Mouse (Mus musculus): ENCODE measurements around the gene Gtf2ird1. TPM values are rescaled to one million over a fixed set of nuclear protein-coding genes. Genes with fewer than 3 reads are reported as not detected.
"Not testable (repeated sequence)": the region's sequence is repeated elsewhere in the genome, so short reads cannot be mapped to it uniquely, and the experiment has no call there.

Gene Gtf2ird1
- polyA plus RNA-seq, 1 experiment from 2014 or later: 73.7 TPM

GRCm38 (mm10) chr5:134490465-134490864, 33.9 kb upstream of the Gtf2ird1 start:
- peaks cover 52% of the 10 kb centered on the region for H3K36me3 ChIP-seq
- 89% methylated on average over 12 of the region's 12 CpGs for WGBS

GRCm38 (mm10) chr5:134489583-134489982, 33.1 kb upstream of the Gtf2ird1 start:
- Histone ChIP-seq H3K4me3 (no peak overlapping the region), H3K36me3 (peaks cover 45% of the 10 kb centered on the region), H3K4me1 (replicated peaks) (0 out of 2 replicates have a peak, but pooled peaks cover 2% of the 10 kb centered on the region), H3K27me3 (no peaks in the 10 kb centered on the region), H3K9me3 (no peaks in the 10 kb centered on the region), H3K27ac (replicated peaks) (0 out of 2 replicates have a peak overlapping the region, but pooled peaks have one; percentile 25), H3K9ac (no peak overlapping the region), H3K4me2 (no peak overlapping the region)
- ATAC-seq (ENCODE audit: low FRiP score, low read depth): no peak
- 33% methylated on average over 9 of the region's 9 CpGs for WGBS

More at GRCm38 (mm10) chr5:134490465-134490864, 33.9 kb upstream of the Gtf2ird1 start:
- Histone ChIP-seq H3K4me3 (no peak overlapping the region), H3K27ac (replicated peaks) (no peak overlapping the region), H3K4me2 (no peak overlapping the region), H3K4me1 (replicated peaks) (0 out of 2 replicates have a peak, but pooled peaks cover 2% of the 10 kb centered on the region), H3K27me3 (no peaks in the 10 kb centered on the region), H3K9ac (no peak overlapping the region), H3K9me3 (no peaks in the 10 kb centered on the region)
- ATAC-seq (ENCODE audit: low FRiP score, low read depth): no peak

GRCm38 (mm10) chr5:134488596-134488995, 32.1 kb upstream of the Gtf2ird1 start:
- Histone ChIP-seq H3K27me3 (no peaks in the 10 kb centered on the region), H3K27ac (replicated peaks) (no peak overlapping the region), H3K36me3 (peaks cover 37% of the 10 kb centered on the region), H3K9me3 (no peaks in the 10 kb centered on the region), H3K4me1 (replicated peaks) (0 out of 2 replicates have a peak, but pooled peaks cover 2% of the 10 kb centered on the region), H3K9ac (no peak overlapping the region), H3K4me2 (no peak overlapping the region), H3K4me3 (no peak overlapping the region)
- WGBS: 85% methylated on average over 4 of the region's 4 CpGs
- ATAC-seq (ENCODE audit: low FRiP score, low read depth): no peak

GRCm38 (mm10) chr5:134488042-134488441, 31.5 kb upstream of the Gtf2ird1 start:
- no peaks in the 10 kb centered on the region for H3K27me3 ChIP-seq
- H3K4me3 ChIP-seq: no peak overlapping the region
- 58% methylated on average over 10 of the region's 10 CpGs for WGBS
- no peak for ATAC-seq (ENCODE audit: low FRiP score, low read depth)
- peaks cover 31% of the 10 kb centered on the region for H3K36me3 ChIP-seq
- H3K4me1 ChIP-seq (replicated peaks): 0 out of 2 replicates have a peak, but pooled peaks cover 2% of the 10 kb centered on the region
- H3K9me3 ChIP-seq: no peaks in the 10 kb centered on the region
- no peak overlapping the region for H3K9ac ChIP-seq
- no peak overlapping the region for H3K4me2 ChIP-seq
- H3K27ac ChIP-seq (replicated peaks): 0 out of 2 replicates have a peak overlapping the region, but pooled peaks have one; percentile 24

- 0 out of 2 replicates have a peak, but pooled peaks cover 2% of the 10 kb centered on the region for H3K4me1 ChIP-seq (replicated peaks)
- H3K4me3 ChIP-seq: no peak overlapping the region
- no peak overlapping the region for H3K4me2 ChIP-seq
- 63% methylated on average over 13 of the region's 13 CpGs for WGBS
- no peaks in the 10 kb centered on the region for H3K9me3 ChIP-seq
- no peak overlapping the region for H3K9ac ChIP-seq
- no peak overlapping the region for H3K27ac ChIP-seq (replicated peaks)
- H3K27me3 ChIP-seq: no peaks in the 10 kb centered on the region
- ATAC-seq (ENCODE audit: low FRiP score, low read depth): peak; percentile 31
- peaks cover 18% of the 10 kb centered on the region for H3K36me3 ChIP-seq
These were observed 29.6 kb upstream of the Gtf2ird1 start for GRCm38 (mm10) chr5:134485900-134486665.

GRCm38 (mm10) chr5:134485183-134485730, 28.7 kb upstream of the Gtf2ird1 start:
- WGBS: 85% methylated on average over 7 of the region's 7 CpGs
- Histone ChIP-seq H3K27me3 (no peaks in the 10 kb centered on the region), H3K27ac (replicated peaks) (no peak overlapping the region), H3K4me1 (replicated peaks) (0 out of 2 replicates have a peak, but pooled peaks cover 2% of the 10 kb centered on the region), H3K4me2 (no peak overlapping the region), H3K36me3 (peaks cover 10% of the 10 kb centered on the region), H3K9ac (no peak overlapping the region), H3K4me3 (no peak overlapping the region), H3K9me3 (no peaks in the 10 kb centered on the region)
- ATAC-seq (ENCODE audit: low FRiP score, low read depth): no peak

- Histone ChIP-seq H3K4me2 (no peak overlapping the region), H3K27ac (replicated peaks) (no peak overlapping the region), H3K4me3 (no peak overlapping the region), H3K27me3 (no peaks in the 10 kb centered on the region), H3K9ac (no peak overlapping the region), H3K9me3 (no peaks in the 10 kb centered on the region), H3K36me3 (no peaks in the 10 kb centered on the region), H3K4me1 (replicated peaks) (0 out of 2 replicates have a peak, but pooled peaks cover 2% of the 10 kb centered on the region)
- WGBS: 75% methylated on average over 1 of the region's 1 CpGs
- ATAC-seq (ENCODE audit: low FRiP score, low read depth): no peak
These were observed 26.8 kb upstream of the Gtf2ird1 start for GRCm38 (mm10) chr5:134483291-134483690.

- Histone ChIP-seq H3K36me3 (no peaks in the 10 kb centered on the region), H3K4me3 (no peak overlapping the region), H3K27ac (replicated peaks) (no peak overlapping the region), H3K27me3 (no peaks in the 10 kb centered on the region), H3K4me2 (no peak overlapping the region), H3K4me1 (replicated peaks) (0 out of 2 replicates have a peak, but pooled peaks cover 2% of the 10 kb centered on the region), H3K9me3 (no peaks in the 10 kb centered on the region), H3K9ac (no peak overlapping the region)
- WGBS: 72% methylated on average over 11 of the region's 11 CpGs
- ATAC-seq (ENCODE audit: low FRiP score, low read depth): no peak
These were observed 25.8 kb upstream of the Gtf2ird1 start for GRCm38 (mm10) chr5:134482331-134482730.

- H3K4me2 ChIP-seq; H3K27ac ChIP-seq (replicated peaks); H3K36me3 ChIP-seq; H3K4me3 ChIP-seq; H3K27me3 ChIP-seq; H3K9me3 ChIP-seq; ATAC-seq (ENCODE audit: low FRiP score, low read depth); H3K4me1 ChIP-seq (replicated peaks); H3K9ac ChIP-seq: not testable (repeated sequence)
These were observed 22.4 kb upstream of the Gtf2ird1 start for GRCm38 (mm10) chr5:134478886-134479285.

- not testable (repeated sequence) for H3K27me3 ChIP-seq; H3K4me1 ChIP-seq (replicated peaks); H3K4me2 ChIP-seq; H3K36me3 ChIP-seq; H3K4me3 ChIP-seq; ATAC-seq (ENCODE audit: low FRiP score, low read depth); H3K9me3 ChIP-seq; H3K9ac ChIP-seq; H3K27ac ChIP-seq (replicated peaks)
- 92% methylated on average over 7 of the region's 7 CpGs for WGBS
These were observed 19.2 kb upstream of the Gtf2ird1 start for GRCm38 (mm10) chr5:134475686-134476085.

GRCm38 (mm10) chr5:134475006-134475605, 18.6 kb upstream of the Gtf2ird1 start:
- no peak overlapping the region for H3K4me3 ChIP-seq
- H3K27ac ChIP-seq (replicated peaks): no peak overlapping the region
- H3K4me1 ChIP-seq (replicated peaks): no peaks in the 10 kb centered on the region
- no peak for ATAC-seq (ENCODE audit: low FRiP score, low read depth)
- no peaks in the 10 kb centered on the region for H3K36me3 ChIP-seq
- no peaks in the 10 kb centered on the region for H3K9me3 ChIP-seq
- 92% methylated on average over 6 of the region's 6 CpGs for WGBS
- no peaks in the 10 kb centered on the region for H3K27me3 ChIP-seq
- no peak overlapping the region for H3K4me2 ChIP-seq
- H3K9ac ChIP-seq: no peak overlapping the region

- Histone ChIP-seq H3K4me2 (no peak overlapping the region), H3K4me3 (no peak overlapping the region), H3K27ac (replicated peaks) (no peak overlapping the region), H3K9ac (no peak overlapping the region), H3K4me1 (replicated peaks) (no peaks in the 10 kb centered on the region), H3K27me3 (no peaks in the 10 kb centered on the region), H3K9me3 (no peaks in the 10 kb centered on the region), H3K36me3 (no peaks in the 10 kb centered on the region)
- WGBS: 93% methylated on average over 2 of the region's 2 CpGs
- no peak for ATAC-seq (ENCODE audit: low FRiP score, low read depth)
These were observed 17.4 kb upstream of the Gtf2ird1 start for GRCm38 (mm10) chr5:134473902-134474301.
